Mouse (Mus musculus) right cerebral cortex, postnatal 14 days (tissue): ENCODE data around the gene Olfr1364.

Experiments
- DNase-seq: peaks from one replicate; pipeline ENCODE4 v3.0.0; 2022

Olfr1364 gene

DNA sequence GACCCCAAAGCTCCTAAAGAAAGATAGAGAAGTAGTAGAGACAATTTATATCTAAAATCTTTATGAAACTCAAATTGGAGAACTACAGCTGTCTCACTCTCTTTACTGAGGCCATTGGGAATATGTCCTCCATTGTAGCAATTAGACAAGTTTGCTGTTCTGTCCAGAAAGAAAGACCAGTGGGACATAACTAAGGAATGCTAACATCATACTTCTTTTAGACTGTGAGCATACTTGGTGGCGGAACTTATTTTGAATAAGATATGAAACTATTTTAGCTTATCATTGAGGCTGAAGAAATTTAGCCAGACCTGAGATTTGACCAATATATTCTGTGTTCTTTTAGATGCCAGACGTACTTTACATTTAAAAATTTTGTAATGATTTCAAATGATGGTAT is at the start of gene Olfr1364:
Olfr1364 (minus strand) TSS at position 101 of the 400 bp plus-strand sequence.
- DNase-seq = no peak

DNA sequence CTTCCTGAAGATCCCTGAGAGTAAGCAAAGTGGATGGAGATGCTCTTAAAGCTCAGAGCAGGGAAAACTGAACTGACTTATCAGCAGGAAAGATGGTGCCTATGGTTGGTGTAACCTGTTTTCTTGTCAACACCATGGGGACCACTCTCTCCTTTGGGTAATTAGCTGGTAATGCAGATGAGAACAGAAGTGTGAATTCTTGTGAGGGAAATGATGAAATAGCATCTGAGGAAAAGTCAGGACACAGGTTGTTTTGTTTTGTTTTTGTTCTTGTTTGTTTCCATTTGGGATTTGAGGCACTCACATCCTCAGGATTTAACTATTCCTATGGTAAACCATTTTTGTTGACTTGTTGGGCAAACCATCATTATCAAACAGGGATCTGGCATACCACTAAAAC is 32.4 kb upstream of the Olfr1364 start, which contains the start of gene Olfr1362:
Olfr1362 (minus strand) TSS at position 101 of the 400 bp plus-strand sequence.
- DNase-seq = no peak

DNA sequence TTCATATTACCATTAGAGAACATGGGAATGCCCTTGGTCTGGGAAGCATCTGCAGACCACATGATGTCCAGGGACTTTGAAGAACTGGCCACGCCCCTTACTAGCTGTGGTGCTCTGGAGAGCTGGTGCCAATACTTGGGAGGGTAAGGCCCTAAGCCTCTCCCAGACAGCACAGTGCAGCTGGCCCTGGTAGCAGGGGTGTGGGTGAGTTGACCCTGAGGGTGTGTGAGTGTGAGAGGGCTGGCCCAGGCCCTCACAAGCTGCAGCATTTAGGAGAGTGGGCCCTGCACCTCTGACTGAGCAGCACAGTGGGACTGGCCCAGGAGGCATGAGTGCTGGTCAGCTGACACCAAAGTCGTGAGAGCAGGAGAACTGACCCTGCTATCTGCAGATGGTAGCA is 10.1 kb upstream of the Olfr1364 start:
- no peak for DNase-seq

DNA sequence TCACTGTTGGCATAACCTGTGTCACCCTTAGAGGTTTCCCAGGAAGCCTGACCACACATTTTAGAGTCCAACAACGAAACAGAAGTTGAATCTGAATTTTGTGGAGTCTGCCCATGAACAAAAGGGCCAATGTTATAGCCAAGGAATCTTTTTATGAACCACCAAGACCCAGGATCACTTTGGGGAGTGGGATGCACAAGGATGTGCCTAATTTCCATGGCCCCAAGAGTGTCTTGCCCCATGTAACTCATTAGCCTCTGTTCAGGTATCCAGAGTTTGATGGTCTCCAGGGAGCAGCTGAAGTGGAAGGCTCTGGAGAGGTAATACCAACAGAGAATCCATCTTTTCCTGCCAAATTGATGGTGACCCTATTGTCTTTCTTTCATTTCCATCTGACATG is 21.8 kb downstream of the Olfr1364 start, which contains the start of gene Olfr1535:
Olfr1535 (minus strand) TSS at position 101 of the 400 bp plus-strand sequence.
- DNase-seq = no peak

DNA sequence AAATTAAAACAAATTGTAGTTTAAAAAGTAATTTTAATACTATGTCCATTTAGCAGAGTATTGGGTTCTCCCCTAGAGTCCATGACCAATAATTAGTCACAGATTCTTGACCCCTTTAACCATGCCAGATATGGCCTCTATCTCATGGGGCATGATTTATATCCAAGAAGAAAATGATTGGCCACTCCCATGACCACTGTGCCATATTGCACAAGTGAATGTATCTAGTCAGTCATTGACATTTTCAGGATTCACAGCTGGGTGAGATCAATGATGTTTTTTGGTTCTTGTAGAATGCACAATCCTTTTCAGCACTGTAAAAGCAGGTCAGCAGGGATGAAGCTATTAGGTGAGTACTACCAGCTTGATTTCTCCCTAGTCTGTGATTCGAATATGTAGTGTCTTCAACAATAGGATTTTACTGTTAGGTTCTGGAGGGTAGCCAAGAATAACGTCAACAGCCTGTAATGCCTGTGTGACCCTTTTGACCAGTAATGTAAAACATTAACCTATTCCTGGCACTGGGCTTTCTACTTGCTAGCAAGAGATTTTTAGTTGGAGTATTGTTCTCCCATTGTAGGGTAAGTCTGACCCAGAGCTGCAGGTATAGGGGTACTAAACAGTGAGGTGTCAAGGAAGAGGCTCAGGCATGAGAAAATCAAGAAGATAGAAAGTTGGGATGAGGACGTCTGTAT is 31.0 kb downstream of the Olfr1364 start:
- DNase-seq = no peak

DNA sequence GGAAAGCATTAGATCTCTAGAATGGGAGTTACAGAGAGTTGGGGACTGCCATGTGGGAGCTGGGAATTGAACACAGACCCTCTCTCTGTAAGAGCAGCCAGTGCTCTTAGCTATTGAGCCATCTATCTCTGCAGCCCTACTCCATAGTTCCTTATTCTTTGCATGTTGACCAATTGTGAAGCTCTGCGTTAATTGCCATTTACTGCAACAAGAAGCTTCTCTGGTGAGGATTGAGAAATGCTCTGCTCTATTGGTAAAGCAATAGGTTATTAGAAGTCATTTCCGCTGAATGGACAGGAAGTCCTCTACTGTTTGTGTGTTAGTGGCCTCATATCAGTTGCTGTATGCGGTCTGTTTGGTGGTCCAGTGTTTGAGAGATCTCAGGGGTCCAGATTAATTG is 32.1 kb downstream of the Olfr1364 start:
- DNase-seq = no peak

DNA sequence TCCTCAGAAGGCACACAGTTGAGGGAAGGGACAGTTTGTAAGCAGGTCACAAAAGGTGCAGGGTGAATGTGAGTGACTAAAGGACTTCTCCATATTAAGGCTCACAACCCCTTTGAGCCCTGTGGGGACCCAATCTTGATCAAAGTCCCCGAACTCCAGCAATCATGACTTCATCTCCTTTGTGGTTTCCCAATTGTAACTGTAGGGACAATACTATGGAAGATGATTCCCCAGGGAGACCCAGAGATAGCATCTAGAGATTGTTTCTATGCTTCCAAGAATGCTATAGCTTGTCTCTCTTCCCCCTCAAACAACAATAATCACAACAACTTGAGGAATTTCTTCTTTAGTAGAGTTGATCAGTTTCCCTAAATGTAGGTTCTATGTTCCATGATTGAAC is 38.9 kb downstream of the Olfr1364 start, which contains the start of gene Olfr1366:
Olfr1366 (minus strand) TSS at position 101 of the 400 bp plus-strand sequence.
- no peak for DNase-seq

DNA sequence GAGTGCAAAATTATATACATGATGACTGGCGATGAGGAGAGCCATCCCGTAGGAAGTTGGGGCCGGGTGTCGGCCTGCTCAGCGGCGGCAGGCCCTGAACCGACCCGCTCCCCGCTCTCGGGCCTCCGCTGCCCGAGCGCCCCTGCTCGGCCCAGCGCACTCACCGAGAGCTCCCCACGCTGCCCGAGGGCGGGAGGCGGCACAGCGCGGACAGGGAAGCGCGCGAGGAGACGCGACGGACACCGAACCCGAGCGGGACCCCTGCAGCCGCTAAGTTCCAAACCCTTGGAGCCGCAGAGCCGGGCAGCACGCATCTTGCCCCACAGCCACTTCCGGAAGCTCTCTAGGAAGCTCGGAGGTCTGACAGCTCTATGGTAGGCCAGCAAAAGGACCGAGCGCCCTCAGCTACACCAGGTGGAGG is 50.8 kb downstream of the Olfr1364 start, which contains the start of gene Zkscan8:
Zkscan8 (minus strand) TSS at position 340 of the 421 bp plus-strand sequence.
- peak; percentile 79 for DNase-seq

DNA sequence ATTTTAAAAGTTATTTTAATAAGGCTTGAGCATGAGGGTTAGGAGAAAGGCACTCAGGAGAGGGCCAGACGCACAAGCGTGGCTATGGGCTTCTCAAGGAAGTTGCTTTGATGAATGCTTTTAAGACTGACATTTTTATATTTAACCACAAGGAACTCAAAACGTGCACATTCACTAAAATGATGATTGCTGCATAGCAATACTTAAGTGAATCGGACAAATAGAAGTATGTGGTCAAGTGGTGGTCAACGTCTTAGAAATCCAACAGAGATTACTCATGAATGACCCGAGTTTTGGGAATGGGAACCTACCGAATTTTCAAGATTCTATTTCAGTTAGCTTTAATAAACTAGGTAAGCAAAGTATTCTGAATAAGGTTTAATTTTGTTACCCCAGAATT is 51.4 kb downstream of the Olfr1364 start:
- DNase-seq = no peak
